Mouse (Mus musculus): ENCODE results near the gene Scin.

Gene Scin

DNA sequence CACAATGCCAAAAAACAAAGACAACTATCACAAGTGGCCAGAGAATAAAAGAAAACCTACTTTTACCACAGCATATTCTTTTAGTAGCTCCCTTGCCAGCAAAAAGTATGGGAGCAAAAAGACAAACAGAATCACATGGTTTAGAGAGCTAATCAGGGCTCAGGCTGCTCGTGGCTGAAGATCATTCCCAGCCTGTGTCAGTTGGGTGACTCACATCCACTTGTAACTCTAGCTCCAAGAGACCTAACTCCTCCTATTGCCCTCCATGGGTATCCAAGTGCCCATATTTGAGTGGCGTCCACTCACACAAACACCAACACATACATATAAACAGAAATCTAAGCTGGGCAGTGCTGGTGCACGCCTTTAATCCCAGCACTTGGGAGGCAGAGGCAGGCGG is 104.8 kb downstream of the Scin start:
- DNase-seq (ENCODE audit: extremely low spot score, low read depth, low spot score): no peak

DNA sequence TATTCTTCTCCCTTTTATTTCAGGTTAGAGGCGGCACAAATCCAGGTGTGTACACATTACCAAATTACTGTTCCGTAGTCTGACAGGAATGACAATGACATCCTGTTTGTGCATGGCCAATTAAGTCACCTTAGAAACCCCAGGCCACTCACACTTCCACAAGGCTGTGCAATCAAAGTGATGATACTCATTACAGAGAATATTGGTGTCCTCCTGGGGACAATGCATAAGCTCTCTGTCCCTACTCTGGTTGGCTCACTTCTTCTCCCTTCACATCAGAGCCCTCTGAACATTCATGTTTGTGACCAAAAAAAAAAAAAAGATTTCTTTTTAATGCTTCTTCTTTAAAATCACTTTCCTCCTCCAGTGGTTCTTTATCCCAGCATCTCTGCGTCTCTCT is 106.2 kb downstream of the Scin start:
- no peak for DNase-seq (ENCODE audit: extremely low spot score, low read depth, low spot score)

DNA sequence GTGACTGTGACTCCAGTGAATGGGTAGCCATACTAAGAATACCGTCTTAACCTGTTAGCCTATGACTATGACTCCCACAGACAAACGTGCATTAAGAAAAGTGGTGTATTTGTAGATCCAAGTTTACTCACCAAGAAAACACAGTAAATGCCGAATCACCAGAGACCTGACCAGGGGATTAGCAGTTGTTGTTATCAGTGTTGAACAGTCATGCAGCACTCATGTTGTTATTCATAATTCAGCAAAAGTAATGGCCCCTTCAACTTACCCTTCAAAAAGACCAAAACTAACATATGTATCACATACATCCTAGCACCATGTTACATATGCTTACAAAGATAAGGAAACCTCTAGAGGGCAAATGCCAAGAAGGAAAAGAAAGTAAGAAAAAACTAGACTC is 106.6 kb downstream of the Scin start:
- DNase-seq (ENCODE audit: extremely low spot score, low read depth, low spot score): no peak

DNA sequence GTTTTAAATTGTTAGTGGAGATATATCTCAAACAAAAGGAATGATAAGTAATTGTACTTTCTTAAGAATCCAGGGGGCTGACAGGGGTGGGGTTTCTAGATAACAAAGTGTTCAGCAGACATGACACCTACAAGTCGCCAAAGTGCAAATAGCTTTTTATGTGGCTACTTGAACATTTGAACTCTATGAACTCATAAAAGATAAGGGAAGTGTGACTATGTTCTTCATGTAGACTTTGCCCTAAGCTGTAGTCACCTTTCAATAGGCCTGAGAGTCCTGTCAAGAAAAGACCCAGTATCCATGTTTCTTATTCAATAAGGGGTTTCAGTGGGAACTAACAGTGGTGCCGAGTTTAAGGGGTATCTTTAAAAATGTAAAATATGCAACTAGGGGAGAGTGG is 110.1 kb downstream of the Scin start:
- no peak for DNase-seq (ENCODE audit: extremely low spot score, low read depth, low spot score)

DNA sequence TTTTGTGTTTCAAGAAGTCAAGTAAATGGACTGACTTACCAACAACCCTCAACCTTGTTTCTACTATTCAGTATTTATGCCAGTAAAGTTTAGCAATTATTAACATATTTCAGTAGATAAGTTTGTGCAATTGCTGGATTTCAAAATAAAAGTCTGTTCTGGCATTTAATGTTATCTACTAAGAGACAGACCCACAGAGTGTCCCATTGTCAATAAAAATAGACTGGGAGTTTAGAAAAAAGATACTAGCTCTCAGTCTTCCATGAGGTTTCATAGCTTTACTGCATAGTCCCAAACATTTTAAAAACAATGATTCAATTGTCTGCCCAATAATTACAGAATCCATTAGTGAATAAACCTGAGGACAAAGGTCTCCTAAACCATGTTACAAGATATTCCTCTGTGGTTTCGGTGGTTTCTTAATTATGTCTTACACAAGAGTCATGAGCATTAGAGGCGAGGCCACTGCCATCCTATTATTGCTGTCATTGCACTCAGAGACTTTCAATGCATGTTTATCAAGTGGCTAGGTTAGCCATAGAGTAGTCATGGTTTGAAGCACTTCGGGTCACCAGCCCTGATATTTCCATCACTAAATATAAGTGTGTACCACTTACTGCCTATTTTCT is 110.9 kb downstream of the Scin start:
- DNase-seq (ENCODE audit: extremely low spot score, low read depth, low spot score): no peak

DNA sequence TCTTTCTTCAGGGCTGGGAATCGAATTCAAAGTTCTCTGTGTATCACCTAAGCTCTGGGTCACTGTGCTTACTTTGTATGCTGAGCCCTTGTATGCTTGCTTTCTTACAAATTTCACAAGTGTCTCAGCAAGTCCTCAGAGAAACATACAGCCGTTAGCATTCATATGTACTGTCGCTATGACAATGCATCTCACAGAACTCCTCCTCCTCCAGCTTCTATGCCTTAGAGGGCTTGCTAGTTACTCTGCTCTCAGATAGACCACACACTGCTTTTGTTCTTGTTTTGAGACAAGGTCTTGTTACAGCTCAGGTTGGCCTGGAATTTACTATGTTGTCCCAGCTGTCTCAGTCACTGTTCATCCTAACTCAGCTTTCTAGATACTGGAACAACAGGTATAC is 111.7 kb downstream of the Scin start:
- DNase-seq (ENCODE audit: extremely low spot score, low read depth, low spot score): no peak

DNA sequence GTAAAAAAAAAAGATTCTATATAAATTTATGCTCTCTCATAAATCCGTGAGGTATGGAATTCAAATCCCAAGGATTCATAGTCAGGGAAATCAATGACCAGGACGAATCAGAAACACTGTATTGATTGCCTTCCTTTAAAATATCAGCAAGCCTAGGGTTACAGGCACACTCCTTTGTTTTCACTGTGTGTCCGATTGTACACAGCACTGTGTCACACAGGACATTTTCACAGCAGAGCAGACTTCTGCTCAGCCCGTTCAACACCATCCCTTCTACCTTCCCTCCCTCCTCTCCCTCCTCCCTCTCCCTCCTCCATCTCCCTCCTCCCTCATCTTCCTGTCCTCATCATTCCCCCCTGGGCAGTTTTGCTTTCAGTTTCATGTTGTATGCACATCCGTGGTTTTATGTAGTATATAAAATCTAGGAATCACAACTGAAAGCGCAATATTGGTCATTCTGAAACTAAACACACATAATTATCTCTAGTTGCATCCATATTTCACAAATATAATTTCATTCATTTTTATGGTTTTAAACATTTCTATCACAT is 116.0 kb downstream of the Scin start:
- no peak for DNase-seq (ENCODE audit: extremely low spot score, low read depth, low spot score)

DNA sequence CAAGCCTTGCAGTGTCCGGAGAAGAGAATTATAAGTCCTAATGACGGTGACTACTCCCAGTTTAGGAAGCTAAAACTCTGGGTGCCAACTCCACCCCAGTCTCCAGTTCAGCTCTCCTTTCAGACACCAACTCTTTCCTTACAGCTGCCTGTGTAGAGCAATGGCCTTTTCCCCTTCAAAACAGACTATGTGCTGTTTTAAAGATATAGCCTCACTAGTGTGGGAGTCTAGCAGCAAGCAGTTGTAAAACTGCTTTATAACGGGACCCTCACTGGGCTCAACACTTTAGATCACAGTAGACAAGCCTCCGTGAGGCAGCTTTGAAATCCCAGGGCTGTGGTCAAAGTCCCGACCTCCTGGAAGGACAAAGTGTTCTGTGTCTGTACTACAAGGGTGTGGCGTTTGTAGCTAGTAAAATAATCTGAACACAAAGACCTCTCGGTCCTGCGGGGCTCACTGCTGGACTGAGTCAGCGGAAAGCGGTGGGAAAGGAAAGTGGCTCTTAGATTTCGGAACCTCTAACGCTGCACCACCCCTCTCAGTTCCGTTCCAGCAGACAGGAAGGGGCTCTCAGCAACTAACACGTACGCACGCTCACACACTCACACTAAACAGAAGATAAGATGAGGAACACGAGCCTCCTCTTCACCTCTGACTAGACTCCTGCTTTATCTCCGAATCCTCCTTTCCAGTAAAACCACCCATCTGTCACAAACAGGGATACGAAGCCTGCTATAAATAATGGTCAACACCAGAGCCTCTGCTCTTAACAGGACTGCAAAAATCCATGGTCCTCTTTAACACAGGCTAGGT is 117.2 kb downstream of the Scin start:
- no peak for DNase-seq (ENCODE audit: extremely low spot score, low read depth, low spot score)

DNA sequence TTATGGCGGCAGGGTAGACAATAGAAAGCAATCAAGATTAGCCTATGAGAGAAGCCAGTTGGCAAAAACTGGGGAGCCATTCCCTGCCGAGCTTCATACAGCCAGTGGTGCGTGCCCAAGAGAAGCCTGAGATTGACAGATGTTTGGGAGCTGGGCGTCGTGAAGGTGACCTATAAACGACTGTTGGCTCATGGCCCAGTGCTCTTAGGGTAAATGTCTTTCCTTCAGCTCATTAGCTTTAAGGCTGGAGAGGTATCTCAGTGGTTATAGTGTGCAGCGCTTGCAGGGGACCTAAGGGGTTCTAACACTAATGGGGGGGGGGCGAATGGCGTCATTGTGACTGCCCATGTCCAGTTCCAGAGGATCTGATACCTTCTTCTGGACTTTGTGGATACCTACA is 118.0 kb downstream of the Scin start:
- DNase-seq (ENCODE audit: extremely low spot score, low read depth, low spot score): no peak

DNA sequence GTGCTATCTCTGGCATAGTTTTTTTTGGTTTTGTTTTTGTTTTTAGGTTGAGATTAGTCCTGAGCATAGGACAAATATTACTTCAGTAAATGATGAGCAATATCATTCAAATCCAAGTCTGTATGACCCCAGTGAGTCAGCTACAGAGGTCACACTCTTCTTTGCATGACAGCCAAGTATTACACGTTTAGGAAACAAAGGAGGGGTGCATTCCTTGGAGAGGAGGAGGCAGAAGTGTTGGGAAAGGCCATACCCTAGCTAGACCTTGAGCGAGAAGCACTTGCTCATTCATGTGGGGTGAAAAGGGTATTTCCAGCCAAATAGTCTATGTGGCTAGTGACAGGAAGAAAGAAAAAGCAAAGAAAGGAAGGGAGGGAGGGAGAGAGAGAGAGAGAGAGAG is 124.2 kb downstream of the Scin start:
- DNase-seq (ENCODE audit: extremely low spot score, low read depth, low spot score): no peak

All from hindlimb bud, embryonic 11.5 days (tissue).